Mouse (Mus musculus): Measurements from ENCODE around the gene Gm49027.

GRCm38 (mm10) chr5:123556451-123556850 lies 31.2 kb upstream of the Gm49027 start:
- no peak for TF ChIP-seq GATA1 (IDR thresholded peaks at IDR 0.05; ENCODE audit: low read length)
- no peak for TF ChIP-seq TAL1 (IDR thresholded peaks at IDR 0.05; ENCODE audit: low read length)
